Mouse (Mus musculus): Measurements from ENCODE around the gene Inhbc. TPM values are rescaled to one million over a fixed set of nuclear protein-coding genes. Genes with fewer than 3 reads are reported as not detected.

The Inhbc gene
- total RNA-seq (2021): not detected
- long read RNA-seq: 0 reads

- DNase-seq (ENCODE audit: low spot score in 2 of 2): no peak
These were observed at the start of gene Inhbc for GRCm38 (mm10) chr10:127369834-127370820. Gene Inhbc (minus strand): TSS chr10:127370431.

- no peak for DNase-seq (ENCODE audit: low spot score in 2 of 2)
These were observed 43.9 kb upstream of the Inhbc start for GRCm38 (mm10) chr10:127414141-127414540.

GRCm38 (mm10) chr10:127413585-127413984 lies 43.4 kb upstream of the Inhbc start:
- no peak for DNase-seq (ENCODE audit: low spot score in 2 of 2)

- DNase-seq (ENCODE audit: low spot score in 2 of 2): no peak
These were observed 42.5 kb upstream of the Inhbc start for GRCm38 (mm10) chr10:127412776-127413175.

GRCm38 (mm10) chr10:127412101-127412500 lies 41.9 kb upstream of the Inhbc start:
- no peak for DNase-seq (ENCODE audit: low spot score in 2 of 2)

- no peak for DNase-seq (ENCODE audit: low spot score in 2 of 2)
These were observed 37.2 kb upstream of the Inhbc start for GRCm38 (mm10) chr10:127407391-127407790.

GRCm38 (mm10) chr10:127404701-127405100 lies 34.5 kb upstream of the Inhbc start:
- no peak for DNase-seq (ENCODE audit: low spot score in 2 of 2)

- no peak for DNase-seq (ENCODE audit: low spot score in 2 of 2)
These were observed 21.5 kb upstream of the Inhbc start for GRCm38 (mm10) chr10:127391774-127392173.

GRCm38 (mm10) chr10:127381743-127382134 lies 11.5 kb upstream of the Inhbc start:
- no peak for DNase-seq (ENCODE audit: low spot score in 2 of 2)

GRCm38 (mm10) chr10:127380767-127381742 lies 10.8 kb upstream of the Inhbc start:
- DNase-seq (ENCODE audit: low spot score in 2 of 2): peak; percentile 2 to 20

GRCm38 (mm10) chr10:127380251-127380691 lies 10.0 kb upstream of the Inhbc start, which contains the start of gene R3hdm2:
Gene R3hdm2 (plus strand): TSS chr10:127380327.
- DNase-seq (ENCODE audit: low spot score in 2 of 2): peak; percentile 88 to 94

GRCm38 (mm10) chr10:127379654-127380053 lies 9.4 kb upstream of the Inhbc start:
- DNase-seq (ENCODE audit: low spot score in 2 of 2): no peak

GRCm38 (mm10) chr10:127377700-127378099 lies 7.5 kb upstream of the Inhbc start:
- DNase-seq (ENCODE audit: low spot score in 2 of 2): no peak

- DNase-seq (ENCODE audit: low spot score in 2 of 2): no peak
These were observed 792 bp upstream of the Inhbc start for GRCm38 (mm10) chr10:127371023-127371422.

GRCm38 (mm10) chr10:127368273-127368672 lies 2.0 kb downstream of the Inhbc start:
- DNase-seq (ENCODE audit: low spot score in 2 of 2): no peak

GRCm38 (mm10) chr10:127367116-127367515 lies 3.1 kb downstream of the Inhbc start:
- DNase-seq (ENCODE audit: low spot score in 2 of 2): no peak

GRCm38 (mm10) chr10:127360714-127361113 lies 9.5 kb downstream of the Inhbc start:
- no peak for DNase-seq (ENCODE audit: low spot score in 2 of 2)

GRCm38 (mm10) chr10:127355336-127355735 lies 14.9 kb downstream of the Inhbc start:
- DNase-seq (ENCODE audit: low spot score in 2 of 2): no peak

- peak; percentile 53 to 63 for DNase-seq (ENCODE audit: low spot score in 2 of 2)
These were observed 16.0 kb downstream of the Inhbc start, which contains the start of gene Inhbe for GRCm38 (mm10) chr10:127353909-127354895. Gene Inhbe (minus strand): TSS chr10:127354411.

GRCm38 (mm10) chr10:127352766-127353165 lies 17.5 kb downstream of the Inhbc start:
- no peak for DNase-seq (ENCODE audit: low spot score in 2 of 2)
